Mouse (Mus musculus) CH12.LX (cell line): ENCODE measurements around the gene Adarb1. TPM values are rescaled to one million over a fixed set of nuclear protein-coding genes. Genes with fewer than 3 reads are reported as not detected.

Source experiments
- DNase-seq: peaks from one replicate; pipeline ENCODE4 v3.0.0-alpha.2; 2013; ENCODE audit errors: extremely low read depth
- H3K27ac ChIP-seq: 2 replicates; pipeline ENCODE4 v1.5.1; 2012; ENCODE audit warnings: low read depth, mild to moderate bottlenecking, control low read depth, moderate library complexity; ENCODE audit not compliant: insufficient read depth
- H3K27me3 ChIP-seq: replicated peaks from 2 replicates; pipeline ENCODE3; 2012; ENCODE audit warnings: inconsistent platforms
- H3K36me3 ChIP-seq, 2 experiments: replicated peaks in 1 of 2; 2 replicates each; pipeline versions ENCODE3 to v1.6.1; 2012; ENCODE audit warnings: inconsistent platforms in 1 of 2, low read length in 1 of 2, mild to moderate bottlenecking in 1 of 2, mixed read lengths in 1 of 2, moderate library complexity in 1 of 2; ENCODE audit not compliant: control insufficient read depth in 1 of 2, insufficient read depth in 1 of 2
- H3K4me1 ChIP-seq, 2 experiments: 2 replicates each; pipeline ENCODE4 v1.6.1; 2012; ENCODE audit warnings: inconsistent platforms in 1 of 2, moderate library complexity in 1 of 2; ENCODE audit not compliant: insufficient read depth in 2 of 2, control insufficient read depth in 1 of 2
- H3K4me2 ChIP-seq: 2 replicates; pipeline ENCODE4 v1.6.1; 2012; ENCODE audit warnings: low read depth, mild to moderate bottlenecking, control low read depth; ENCODE audit not compliant: poor library complexity, insufficient read depth, severe bottlenecking
- H3K4me3 ChIP-seq, 3 experiments: fragments of 150-350 bp in 1 of 3; sonication (generic) in 1 of 3; replicated peaks in 1 of 3; 2 replicates each; pipeline versions ENCODE3 to v1.5.1; 2011 to 2012; ENCODE audit warnings: low read depth in 2 of 3, low read length in 2 of 3, mild to moderate bottlenecking in 2 of 3, moderate library complexity in 2 of 3, control low read depth in 1 of 3, improper control_type of control experiment in 1 of 3, inconsistent platforms in 1 of 3, mixed read lengths in 1 of 3; ENCODE audit not compliant: poor library complexity in 1 of 3
- H3K79me2 ChIP-seq: replicated peaks from 2 replicates; pipeline ENCODE4 v1.6.1; 2012; ENCODE audit warnings: mild to moderate bottlenecking, moderate library complexity; ENCODE audit not compliant: control insufficient read depth, poor library complexity, insufficient read depth, severe bottlenecking; ENCODE audit errors: extremely low read depth
- H3K9ac ChIP-seq: 2 replicates; pipeline ENCODE4 v1.6.1; 2012; ENCODE audit warnings: low read depth, mild to moderate bottlenecking, control low read depth, moderate library complexity; ENCODE audit not compliant: insufficient read depth
- H3K9me3 ChIP-seq: replicated peaks from 2 replicates; pipeline ENCODE3; 2012; ENCODE audit warnings: low read length, inconsistent platforms, mixed read lengths
- BHLHE40 ChIP-seq: IDR thresholded peaks from 2 replicates; pipeline ENCODE4 v1.6.1; 2011; ENCODE audit warnings: mild to moderate bottlenecking, low read depth, low read length, improper control_type of control experiment
- CHD1 ChIP-seq: IDR thresholded peaks from 2 replicates; pipeline ENCODE4 v1.6.1; 2012; ENCODE audit warnings: low read depth, low read length, improper control_type of control experiment, inconsistent platforms
- CTCF ChIP-seq, 2 experiments: IDR thresholded peaks in 1 of 2; conservative IDR thresholded peaks in 1 of 2; 2 replicates each; pipeline ENCODE4 v1.5.1; 2011 to 2012; ENCODE audit warnings: low read depth in 2 of 2, low read length in 2 of 2, improper control_type of control experiment in 1 of 2, inconsistent platforms in 1 of 2, mild to moderate bottlenecking in 1 of 2, moderate library complexity in 1 of 2
- ELF1 ChIP-seq: IDR thresholded peaks from 2 replicates; pipeline ENCODE4 v1.6.1; 2014; ENCODE audit warnings: low read depth, mild to moderate bottlenecking, inconsistent platforms, low read length, improper control_type of control experiment
- EP300 ChIP-seq: IDR thresholded peaks from 2 replicates; pipeline ENCODE4 v1.6.1; 2011; ENCODE audit warnings: low read length, improper control_type of control experiment
- GABPA ChIP-seq: IDR thresholded peaks from 2 replicates; pipeline ENCODE4 v1.6.1; 2012; ENCODE audit warnings: low read depth, low read length, improper control_type of control experiment, inconsistent platforms; ENCODE audit not compliant: insufficient replicate concordance
- HCFC1 ChIP-seq: IDR thresholded peaks from 2 replicates; pipeline ENCODE4 v1.6.1; 2012; ENCODE audit warnings: low read depth, mild to moderate bottlenecking, inconsistent platforms, low read length, improper control_type of control experiment
- IRF4 ChIP-seq: IDR thresholded peaks from 2 replicates; pipeline ENCODE4 v1.6.1; 2014; ENCODE audit warnings: low read depth, mild to moderate bottlenecking, inconsistent platforms, low read length, improper control_type of control experiment
- JUND ChIP-seq: conservative IDR thresholded peaks from 2 replicates; pipeline ENCODE4 v1.6.1; 2011; ENCODE audit warnings: low read depth, low read length, improper control_type of control experiment
- NELFE ChIP-seq: IDR thresholded peaks from 2 replicates; pipeline ENCODE4 v1.6.1; 2011; ENCODE audit warnings: low read depth, low read length, improper control_type of control experiment
- NRF1 ChIP-seq: IDR thresholded peaks from 2 replicates; pipeline ENCODE4 v1.6.1; 2014; ENCODE audit warnings: low read depth, mild to moderate bottlenecking, inconsistent platforms, low read length, improper control_type of control experiment, moderate library complexity
- POLR2A ChIP-seq: IDR thresholded peaks from 2 replicates; pipeline ENCODE4 v1.6.1; 2011; ENCODE audit warnings: low read depth, mild to moderate bottlenecking, improper control_type of control experiment, low read length
- RCOR1 ChIP-seq: conservative IDR thresholded peaks from 2 replicates; pipeline ENCODE4 v1.6.1; 2012; ENCODE audit warnings: low read depth, mild to moderate bottlenecking, inconsistent platforms, low read length, improper control_type of control experiment
- SMC3 ChIP-seq: IDR thresholded peaks from 2 replicates; pipeline ENCODE4 v1.6.1; 2011; ENCODE audit warnings: low read depth, low read length, improper control_type of control experiment
- UBTF ChIP-seq: IDR thresholded peaks from 2 replicates; pipeline ENCODE4 v1.6.1; 2012; ENCODE audit warnings: low read depth, mild to moderate bottlenecking, inconsistent platforms, low read length, improper control_type of control experiment, moderate library complexity
- USF1 ChIP-seq: IDR thresholded peaks from 2 replicates; pipeline ENCODE4 v1.6.1; 2014; ENCODE audit warnings: low read depth, mild to moderate bottlenecking, inconsistent platforms, low read length, improper control_type of control experiment
- USF2 ChIP-seq: conservative IDR thresholded peaks from 2 replicates; pipeline ENCODE4 v1.6.1; 2011; ENCODE audit warnings: low read depth, low read length, improper control_type of control experiment
- ZNF384 ChIP-seq: IDR thresholded peaks from 2 replicates; pipeline ENCODE4 v1.6.1; 2012; ENCODE audit warnings: low read depth, low read length, improper control_type of control experiment, inconsistent platforms
- dilution Hi-C: fragments of 300-500 bp; cut with MboI; formaldehyde crosslinking; loops from 2 replicates; pipeline ENCODE4 v1.14.3; 2020; ENCODE audit warnings: low sequenced_read_pairs; ENCODE audit not compliant: extremely low pct_unique_long_range_greater_than_20kb, extremely low pct_ligation_motif_present
- in situ Hi-C: fragments of 300-500 bp; cut with MboI; formaldehyde crosslinking; loops from 3 replicates; pipeline ENCODE4 v1.14.3; 2019; ENCODE audit warnings: low sequenced_read_pairs, low pct_ligation_motif_present, low pct_unique_long_range_greater_than_20kb, mixed read lengths
- polyA plus RNA-seq: library from polyadenylated mRNA; unstranded; fragments of >175 nt; gene quantifications from 2 replicates; pipeline ENCODE4 v1.2.1, GENCODE M21; 2012; ENCODE audit warnings: low read depth; ENCODE audit not compliant: insufficient read length
- total RNA-seq, 2 experiments: library from RNA; depleted of rRNA; stranded (reverse); fragments of 300-350 nt in 1 of 2; fragments of >200 nt in 1 of 2; gene quantifications; 2 replicates each; pipeline ENCODE4 v1.2.3; 2012 to 2014

Gene Adarb1
- total and polyA plus RNA-seq, 3 experiments = 1.7 to 3.5 (median 2.4) TPM

DNA sequence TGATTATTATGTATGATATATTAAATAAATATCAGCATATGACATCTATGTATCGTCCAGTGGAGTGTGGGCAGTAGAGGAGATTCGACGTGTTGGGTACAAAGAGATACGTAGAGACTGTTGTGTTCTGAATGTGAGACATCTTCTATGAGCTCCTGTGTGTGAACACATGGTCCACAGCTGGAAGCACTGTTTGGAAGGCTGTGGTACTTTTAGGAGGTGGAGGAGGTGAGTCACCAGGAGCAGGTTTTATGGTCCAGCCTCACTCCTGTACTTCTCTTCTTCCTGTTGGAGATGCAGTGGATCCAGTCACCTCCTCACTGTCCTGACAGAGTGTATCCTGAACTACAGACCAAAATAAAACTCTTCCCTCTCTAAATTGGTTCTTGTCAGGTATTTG is 38.9 kb downstream of the Adarb1 start:
- Histone ChIP-seq H3K4me3 (no peak overlapping the region), H3K9me3 (no peaks in the 10 kb centered on the region), H3K9ac (no peak overlapping the region), H3K27me3 (no peaks in the 10 kb centered on the region), H3K36me3 (peaks cover 0 to 3% of the 10 kb centered on the region in 2 experiments), H3K79me2 (no peaks in the 10 kb centered on the region), H3K4me1 (peaks cover 0 to 3% of the 10 kb centered on the region in 2 experiments; a peak in 1 of 4 replicates), H3K4me2 (no peak overlapping the region), H3K27ac (no peak overlapping the region)
- dilution Hi-C loops (no loop called here), in situ Hi-C loops (no loop called here)
- TF ChIP-seq ELF1 (no peak), ZNF384 (no peak), USF2 (no peak), UBTF (no peak), SMC3 (no peak), NELFE (no peak), IRF4 (no peak), USF1 (no peak), NRF1 (no peak)
- no peak for DNase-seq

DNA sequence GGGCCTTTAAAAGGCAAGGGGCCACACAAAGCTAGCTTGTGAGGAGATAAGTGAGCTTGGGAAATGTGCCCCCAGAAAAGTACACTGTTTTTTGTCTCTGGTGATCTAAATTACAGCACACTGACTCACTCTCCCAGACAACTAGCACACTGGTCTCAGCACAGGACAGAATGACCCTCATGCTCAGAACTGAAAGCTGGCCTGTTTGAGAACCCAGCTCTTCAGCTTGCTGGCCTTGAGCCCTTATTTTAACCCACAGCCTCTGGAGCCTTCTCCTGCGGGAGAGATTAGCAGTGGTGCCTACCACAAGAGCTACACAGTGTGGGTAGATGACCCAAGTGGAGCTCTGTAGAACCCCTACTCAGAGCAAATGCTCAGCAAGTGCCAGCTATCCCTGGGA is 42.0 kb downstream of the Adarb1 start:
- in situ Hi-C loops (no loop called here), dilution Hi-C loops (no loop called here)
- TF ChIP-seq EP300 (no peak), USF1 (no peak), CTCF (conservative IDR thresholded peaks at IDR 0.05 in 1 of 2, IDR thresholded peaks at IDR 0.05 in 1 of 2; ENCODE audit: low read depth in 2 of 2, low read length in 2 of 2) (no peak), GABPA (no peak), CHD1 (no peak), POLR2A (no peak), BHLHE40 (no peak), JUND (no peak), SMC3 (no peak), HCFC1 (no peak), RCOR1 (no peak)

More for the DNA sequence above, 42.0 kb downstream of the Adarb1 start:
- Histone ChIP-seq H3K27ac (no peak overlapping the region), H3K4me1 (peaks cover 0 to 6% of the 10 kb centered on the region in 2 experiments; a peak in 1 of 4 replicates), H3K9me3 (no peaks in the 10 kb centered on the region), H3K36me3 (no peaks in the 10 kb centered on the region), H3K79me2 (no peaks in the 10 kb centered on the region), H3K4me2 (no peak overlapping the region), H3K27me3 (no peaks in the 10 kb centered on the region), H3K4me3 (no peak overlapping the region), H3K9ac (no peak overlapping the region)
- DNase-seq = no peak
